Mouse (Mus musculus): ENCODE results near the gene Limch1.
A peak's percentile ranks its signal among the peaks of the same experiment; 100 is the strongest.

Limch1 gene

DNA sequence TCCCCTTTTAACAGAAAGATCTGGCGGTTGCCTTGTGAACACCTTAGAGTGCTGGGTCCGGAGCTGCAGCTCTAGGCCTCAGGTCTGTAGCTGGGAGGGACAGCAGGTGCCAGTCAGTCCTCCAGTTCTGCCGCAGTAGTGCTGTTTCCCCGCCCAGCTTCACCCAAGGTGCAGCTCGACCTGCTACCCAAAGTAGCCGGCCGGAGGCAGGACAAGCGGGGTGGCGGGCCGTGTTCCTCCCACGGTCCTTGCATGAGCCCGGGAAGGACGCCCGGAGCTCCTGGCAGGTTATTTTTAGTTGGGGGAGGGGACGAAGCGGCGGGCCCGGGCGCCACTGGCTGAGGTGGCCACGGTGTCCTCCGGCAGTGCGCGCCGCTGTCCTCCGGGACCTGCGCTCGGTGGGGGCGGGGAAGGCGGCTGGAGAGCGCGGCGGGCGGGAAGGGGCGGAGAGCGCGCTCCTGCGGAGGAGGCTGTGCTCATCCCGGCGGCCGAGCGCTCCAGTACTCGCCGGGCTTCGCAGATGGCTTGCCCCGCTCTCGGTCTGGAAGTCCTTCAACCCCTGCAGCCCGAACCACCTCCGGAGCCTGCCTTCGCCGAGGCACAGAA, at the start of gene Limch1:
Limch1 (plus strand) TSS at position 438 of the 606 bp plus-strand sequence.
- peak; percentile 69 to 77 for DNase-seq

DNA sequence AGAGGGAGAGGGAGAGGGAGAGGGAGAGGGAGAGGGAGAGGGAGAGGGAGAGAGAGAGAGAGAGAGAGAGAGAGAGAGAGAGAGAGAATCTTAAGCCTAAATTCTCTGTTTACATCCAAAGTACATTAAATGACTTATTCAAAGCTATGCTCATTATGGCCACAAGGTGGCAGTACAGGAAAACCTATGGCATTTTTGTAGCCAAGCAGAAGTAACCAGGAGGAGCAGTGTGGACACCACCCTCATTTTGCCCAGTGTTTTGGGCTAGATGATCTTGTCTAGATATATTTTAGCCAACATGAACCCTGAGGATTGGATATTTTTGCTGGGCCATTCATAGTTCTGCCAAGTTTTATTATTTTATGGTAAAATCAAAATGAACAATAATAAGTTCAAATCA, 48.5 kb upstream of the Limch1 start:
- DNase-seq: peak; percentile 82 to 85

DNA sequence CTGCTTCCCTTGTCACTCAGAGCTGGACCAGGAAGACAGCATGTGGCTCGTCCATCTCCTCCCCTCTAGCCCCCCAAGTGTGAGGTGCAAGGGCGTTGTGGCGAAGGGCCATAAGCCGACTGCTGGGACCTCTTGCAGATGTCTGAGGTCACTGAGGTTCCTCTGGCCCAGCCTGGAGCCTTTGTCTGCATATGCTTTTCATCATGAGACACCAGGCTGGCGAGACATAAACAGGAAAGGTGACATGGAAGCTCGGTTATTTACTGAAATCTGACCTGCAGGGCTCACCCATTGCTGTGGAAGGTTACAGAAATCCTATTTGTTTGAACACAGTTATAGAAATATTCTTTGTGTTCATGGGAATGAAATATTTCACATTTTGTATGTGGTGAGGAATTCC, 45.7 kb upstream of the Limch1 start:
- DNase-seq: no peak

DNA sequence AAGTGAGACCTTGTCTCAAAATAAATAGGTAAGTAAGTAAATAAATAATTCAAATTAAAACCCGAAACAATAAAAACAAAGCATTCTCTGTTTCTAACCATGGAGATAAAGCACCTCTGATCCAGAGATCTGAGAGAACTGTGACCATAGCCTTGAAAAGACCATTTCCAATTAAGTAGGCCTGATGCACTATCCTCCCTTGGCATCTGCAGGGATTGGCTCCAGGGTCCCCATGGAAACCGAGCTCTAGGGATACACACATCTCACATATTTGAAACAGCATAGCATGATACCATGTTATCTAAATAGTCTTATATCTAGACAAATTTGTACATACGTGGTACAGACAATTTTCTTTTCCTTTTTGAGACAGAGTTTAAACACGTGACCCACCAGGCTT, 43.7 kb upstream of the Limch1 start:
- no peak for DNase-seq

DNA sequence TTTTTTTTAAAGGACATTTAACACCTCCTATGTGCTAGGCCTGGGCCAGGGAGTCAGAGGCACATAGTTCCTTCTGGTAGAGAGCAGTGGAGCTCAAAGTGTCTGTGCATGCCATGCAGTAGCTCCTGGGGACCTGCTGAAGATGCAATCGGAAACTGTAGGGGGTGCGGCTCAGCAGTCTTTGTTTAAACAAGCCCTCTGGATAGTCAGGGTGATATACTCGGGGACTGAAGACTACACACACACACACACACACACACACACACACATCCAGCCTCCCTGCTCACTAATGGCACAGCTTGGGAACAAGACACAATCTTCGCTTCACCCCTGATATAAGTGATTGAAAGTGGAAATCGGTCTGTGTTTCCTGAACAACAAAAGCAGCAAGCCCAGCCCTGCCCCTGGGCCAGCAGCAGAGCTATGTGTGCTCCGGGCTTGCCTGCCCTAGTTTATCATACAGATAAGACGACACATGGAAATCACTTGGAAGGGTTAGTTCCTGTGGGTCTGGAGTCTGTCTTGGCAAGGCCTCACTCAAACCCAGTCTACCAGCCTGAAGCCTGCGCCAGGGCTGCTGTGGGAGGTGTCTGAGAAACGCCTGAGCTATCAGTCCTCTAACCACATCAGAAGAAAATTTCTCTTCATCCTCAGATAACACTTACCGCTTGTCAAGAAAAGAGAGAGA, 42.2 kb upstream of the Limch1 start:
- DNase-seq: no peak

DNA sequence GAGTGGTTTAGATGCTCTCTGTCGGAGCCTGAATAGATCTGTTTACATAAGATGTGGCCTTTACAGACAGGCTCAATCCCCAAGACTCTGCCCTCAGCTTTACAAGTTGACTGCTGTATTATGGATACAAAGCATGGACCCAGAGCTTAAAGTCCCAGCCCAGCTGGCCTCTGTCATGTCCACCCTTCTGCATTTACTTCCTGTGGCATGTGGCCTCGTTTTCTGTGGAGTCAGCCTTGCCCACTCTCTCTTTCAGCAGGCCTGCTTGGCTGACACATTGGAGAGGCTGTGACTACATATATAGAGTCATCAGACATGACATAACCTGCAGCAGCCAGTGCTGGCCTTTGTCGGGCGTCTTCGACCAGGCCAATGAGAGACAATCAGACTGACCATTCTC, 37.8 kb upstream of the Limch1 start:
- no peak for DNase-seq

DNA sequence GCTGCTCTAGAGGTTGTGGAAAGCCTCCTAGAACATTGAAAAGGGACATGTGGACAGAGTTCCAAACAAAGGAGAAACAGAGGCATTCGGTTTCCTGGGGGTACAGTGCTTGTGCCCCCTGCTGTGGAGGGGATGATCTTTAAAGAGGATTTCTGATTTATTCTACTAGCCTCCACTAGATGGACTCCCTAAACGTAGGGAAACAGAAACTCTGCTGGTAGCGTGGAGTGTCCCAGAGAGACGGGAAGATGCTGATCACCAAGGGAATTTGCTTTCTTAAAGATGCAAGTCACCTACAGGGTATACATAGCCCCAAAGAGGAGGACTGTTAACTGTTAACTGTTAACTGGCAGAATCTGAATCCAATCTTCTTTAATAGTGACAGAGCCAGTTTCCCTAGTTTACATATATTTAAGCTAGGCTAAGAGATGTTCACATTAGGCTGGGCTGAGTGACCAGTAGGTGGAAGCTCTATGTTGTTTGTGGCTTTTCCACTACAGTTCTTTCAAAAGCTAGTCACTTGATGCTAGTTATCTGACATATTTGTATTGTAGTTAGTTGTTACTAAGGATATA, 35.1 kb upstream of the Limch1 start:
- DNase-seq: peak; percentile 24 to 31

DNA sequence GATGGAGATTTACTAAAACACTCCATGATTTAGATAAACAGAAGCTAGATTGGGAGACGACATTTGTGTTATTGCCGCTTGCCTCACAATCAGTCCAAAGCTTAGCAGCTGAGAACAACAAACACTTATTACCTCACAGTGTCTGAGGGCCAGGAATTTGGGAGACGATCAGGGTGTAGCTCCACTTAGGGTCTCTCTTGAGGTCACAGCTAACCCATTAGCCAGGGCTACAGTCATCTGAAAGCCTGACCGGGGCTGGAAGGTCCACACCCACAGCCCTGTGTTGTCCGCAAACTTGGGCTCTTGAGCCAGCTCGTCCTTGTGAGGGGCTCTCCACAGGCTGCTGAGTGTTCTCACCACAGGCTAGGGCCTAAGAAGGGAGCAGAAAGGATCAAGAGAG, 32.8 kb upstream of the Limch1 start:
- DNase-seq: no peak

DNA sequence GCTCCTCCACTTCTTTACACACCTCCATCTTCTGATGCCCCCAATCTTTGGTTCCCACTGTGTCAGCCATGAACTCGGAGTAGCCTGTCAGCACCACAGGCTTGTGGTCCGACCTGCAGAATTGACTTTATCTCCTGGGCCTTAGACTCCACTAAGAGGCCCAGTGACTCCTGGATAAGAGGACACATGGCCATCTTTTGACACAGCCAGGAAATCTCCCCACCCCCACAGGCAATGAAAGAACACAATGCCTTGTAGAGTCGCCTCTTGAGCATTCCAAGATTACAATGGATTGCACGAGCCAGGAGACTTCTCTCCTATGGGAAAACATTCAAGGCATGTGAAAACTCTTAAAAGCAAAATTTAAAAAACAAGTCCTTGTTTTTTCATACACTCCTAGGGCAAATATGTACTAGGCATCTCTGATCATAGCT, 30.1 kb upstream of the Limch1 start:
- DNase-seq: no peak

DNA sequence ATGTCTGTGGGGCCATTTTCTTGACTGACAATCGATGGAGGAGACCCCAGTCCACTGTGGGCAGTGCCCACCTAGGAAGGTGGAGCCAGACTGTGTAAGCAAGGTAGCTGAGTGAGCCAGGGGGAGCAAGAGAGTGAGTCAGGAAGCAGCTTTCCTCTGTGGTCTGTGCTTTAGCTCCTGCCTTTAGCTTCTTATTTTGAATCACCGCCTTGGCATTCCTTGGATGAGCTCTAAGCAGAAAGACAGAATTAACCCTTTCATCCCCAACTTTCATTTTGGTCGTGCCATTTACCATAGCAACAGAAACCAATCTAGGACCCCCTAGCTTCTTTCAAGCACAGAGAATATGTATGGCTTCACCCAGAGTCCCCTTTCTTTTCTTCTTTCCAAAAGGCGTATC, 27.7 kb upstream of the Limch1 start:
- DNase-seq: no peak

DNA sequence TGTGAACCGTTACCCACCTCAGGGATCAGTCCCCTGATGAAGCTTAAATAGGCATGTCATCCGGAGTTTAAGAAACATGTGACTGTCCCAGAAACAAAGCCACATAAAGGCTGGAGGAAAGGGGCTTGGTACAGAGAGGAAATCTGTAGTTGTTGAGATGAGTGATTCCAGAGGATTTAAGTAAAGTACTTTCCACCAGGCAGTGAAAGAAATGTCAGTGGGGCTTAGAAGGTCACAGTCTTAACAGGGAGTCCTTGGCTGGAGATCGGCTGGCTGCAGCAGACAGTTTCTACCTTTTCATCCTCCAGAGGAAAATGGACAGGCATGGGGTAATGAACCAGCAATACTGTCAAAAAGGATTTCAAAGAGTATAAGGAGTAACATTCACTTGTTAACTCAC, 27.2 kb upstream of the Limch1 start:
- no peak for DNase-seq

DNA sequence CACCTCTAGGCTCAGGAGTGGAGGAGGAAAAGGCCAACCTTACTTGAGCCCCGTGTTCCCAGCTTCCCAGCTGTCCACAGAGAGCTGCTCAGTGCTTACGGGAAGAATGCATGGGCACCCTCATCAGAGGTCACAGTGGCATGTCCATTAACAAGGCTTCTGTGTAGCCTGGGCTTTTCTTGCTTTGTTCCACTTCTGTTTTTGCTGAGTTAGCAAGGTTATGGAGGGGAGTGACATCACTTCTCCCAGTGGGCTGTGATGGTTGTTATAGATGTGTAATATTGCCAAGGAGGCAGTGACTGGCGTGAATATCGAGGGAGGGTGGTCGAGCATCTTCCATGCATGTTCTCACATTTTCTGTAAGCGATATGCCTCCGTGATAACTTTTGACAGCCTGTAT, 26.7 kb upstream of the Limch1 start:
- DNase-seq: no peak

DNA sequence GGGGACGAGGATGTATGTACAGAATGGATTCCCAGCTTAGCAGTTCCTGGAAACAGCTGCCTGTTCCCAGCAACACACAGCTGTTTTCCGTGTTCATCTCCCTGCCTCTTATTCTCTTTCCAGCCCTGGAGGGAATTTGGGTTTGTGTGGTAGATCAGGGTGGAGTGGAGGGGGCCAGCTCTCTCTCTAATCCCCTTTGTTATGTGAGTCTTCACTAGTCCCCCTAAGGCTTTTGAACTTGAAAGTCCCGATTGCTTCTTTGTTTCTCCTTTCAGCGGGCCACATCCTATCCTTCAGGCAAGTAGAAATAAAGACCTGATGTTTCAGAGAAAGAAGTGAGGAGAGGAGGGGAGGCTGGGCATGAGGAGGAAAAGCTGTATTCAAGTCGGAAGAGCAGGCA, 24.7 kb upstream of the Limch1 start:
- DNase-seq: no peak

DNA sequence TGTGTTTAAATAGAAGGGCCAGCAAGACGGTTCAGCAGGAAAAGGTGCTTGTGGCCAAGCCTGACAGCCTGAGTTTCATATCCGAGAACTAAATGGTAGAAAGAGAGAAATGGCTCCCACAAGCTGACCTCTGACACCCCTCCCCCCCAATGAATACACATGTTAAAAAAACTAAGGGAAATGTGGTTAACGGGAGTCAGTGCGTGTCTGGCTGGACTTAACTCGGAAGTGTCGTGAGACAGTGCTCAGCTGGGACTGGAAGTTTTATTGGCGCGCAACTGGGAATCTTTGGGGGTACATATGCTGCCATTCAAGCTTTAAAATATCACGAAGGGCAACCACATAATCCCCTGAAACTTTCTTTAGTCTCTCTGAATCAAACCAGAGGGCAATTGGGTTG, 23.0 kb upstream of the Limch1 start:
- DNase-seq: no peak

DNA sequence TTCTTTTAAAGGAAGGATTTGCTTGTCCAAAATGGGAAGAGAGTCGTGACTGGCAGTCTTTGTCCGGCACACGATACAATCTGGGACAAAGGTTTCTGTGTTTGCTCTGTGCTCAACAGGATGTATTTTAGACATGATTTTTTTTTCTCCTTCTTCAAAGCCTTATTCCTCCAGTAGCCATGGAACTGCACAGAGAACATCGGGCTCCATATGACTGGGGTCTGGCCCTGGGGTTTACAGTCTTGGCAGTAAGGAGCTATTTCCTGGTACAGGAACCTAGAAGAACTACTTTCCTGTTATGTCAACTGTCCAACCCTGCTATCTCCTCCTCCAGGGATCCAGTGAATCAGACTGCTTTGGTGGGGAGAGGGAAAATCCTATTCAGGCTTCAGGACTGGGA, 22.6 kb upstream of the Limch1 start:
- no peak for DNase-seq

DNA sequence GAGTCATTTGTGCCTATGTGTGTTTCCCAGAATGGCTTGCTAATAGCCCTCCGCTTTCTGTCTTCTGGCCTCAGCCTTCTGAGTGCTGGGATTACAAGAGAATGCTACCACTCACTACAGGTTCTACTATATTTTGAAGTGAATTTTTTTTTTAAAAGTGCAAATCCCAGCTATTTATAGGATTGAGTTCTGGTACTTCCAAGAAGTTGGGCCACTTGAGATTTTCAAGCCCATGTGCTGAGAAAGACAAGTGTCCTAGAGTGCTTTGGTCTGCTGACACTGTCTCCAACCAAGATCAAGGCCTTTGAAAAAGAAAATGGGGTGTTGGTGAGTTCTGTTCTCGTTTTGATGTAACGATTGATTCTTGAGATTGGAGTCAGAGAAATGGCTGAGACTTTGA, 22.0 kb upstream of the Limch1 start:
- no peak for DNase-seq

DNA sequence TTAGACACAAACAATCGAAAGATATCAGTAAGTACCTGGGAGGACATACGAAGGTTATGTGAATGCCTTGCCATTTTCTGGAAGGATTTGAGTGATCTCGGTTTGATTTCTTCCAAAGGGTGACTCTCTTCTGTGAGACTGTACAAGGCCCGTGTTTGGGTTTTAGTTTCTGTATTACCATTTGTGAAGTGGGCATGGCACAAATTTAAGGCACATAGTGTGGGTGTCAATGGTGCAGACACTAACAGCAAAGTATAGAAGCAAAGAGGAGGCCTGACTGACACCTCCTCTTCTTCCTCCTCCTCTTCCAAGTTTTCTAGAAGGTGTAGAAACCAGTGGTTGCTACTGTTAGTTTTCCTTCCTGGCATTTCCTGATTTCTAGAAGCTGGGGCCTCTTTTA, 16.3 kb upstream of the Limch1 start:
- no peak for DNase-seq

DNA sequence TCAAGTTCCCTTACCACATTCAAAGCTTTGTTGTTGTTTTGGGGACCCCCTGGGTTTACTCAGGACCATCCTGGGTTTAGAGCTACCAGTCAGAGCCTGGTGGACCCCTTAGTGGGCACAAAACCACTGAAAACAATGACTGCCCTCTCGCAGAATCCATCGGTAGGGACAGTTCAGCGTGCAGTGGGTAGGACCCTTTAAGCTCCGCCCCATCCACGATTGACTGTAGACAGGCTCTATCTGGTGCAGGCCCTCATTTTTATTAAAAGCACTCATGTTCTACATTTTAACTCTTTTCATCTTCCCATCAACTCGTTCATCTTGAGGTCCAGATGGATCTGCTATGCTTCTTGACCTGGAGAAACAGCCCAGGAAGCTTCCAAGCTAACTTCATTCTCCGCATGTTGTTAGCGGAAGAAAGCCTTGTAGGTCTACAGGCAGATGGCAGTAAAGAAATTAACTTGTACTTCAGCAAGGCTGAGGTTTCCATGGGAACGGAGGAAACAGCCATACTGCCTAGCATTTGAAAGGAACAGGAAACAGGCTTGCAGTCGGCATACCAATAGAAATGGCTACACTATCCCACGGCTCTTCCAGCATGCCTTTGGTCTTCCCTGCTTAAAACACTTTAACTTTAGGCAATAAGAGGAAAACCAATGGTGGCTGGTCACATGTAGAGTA, 14.9 kb upstream of the Limch1 start:
- peak; percentile 56 to 64 for DNase-seq

DNA sequence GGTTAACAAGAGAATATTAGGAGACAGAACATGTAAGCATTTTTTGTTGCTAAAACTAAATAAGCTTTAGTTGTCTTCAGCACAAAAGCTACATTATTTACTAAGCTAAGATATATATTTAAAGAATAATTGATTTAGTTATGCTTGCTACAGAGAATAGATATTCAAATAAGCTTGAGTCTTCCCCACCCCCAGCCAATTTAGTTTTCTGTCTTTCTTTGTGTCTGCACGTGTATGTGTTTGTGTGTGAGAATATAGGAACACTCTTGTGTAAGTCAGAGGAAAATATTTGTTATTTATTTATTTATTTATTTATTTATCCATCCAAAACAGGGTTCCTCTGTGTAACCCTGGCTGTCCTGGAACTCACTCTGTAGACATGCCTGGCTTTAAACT, 14.3 kb upstream of the Limch1 start:
- no peak for DNase-seq

DNA sequence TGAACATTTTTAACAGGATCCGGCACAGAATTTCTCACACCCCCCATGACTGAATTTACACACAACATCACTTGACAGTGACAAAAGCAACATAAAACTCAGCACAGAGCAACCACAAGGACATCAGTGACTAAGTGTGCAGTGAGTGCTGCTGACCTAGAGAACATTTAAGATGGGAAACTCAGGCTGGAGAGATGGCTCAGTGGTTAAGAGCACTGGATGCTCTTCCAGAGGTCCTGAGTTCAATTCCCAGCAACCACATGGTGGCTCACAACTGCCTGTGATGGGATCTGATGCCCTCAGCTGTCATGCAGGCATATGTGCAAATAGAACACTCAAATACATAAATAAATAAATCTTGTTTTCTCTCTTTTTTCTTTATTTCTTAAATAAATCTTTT, 12.1 kb upstream of the Limch1 start:
- DNase-seq: no peak

DNA sequence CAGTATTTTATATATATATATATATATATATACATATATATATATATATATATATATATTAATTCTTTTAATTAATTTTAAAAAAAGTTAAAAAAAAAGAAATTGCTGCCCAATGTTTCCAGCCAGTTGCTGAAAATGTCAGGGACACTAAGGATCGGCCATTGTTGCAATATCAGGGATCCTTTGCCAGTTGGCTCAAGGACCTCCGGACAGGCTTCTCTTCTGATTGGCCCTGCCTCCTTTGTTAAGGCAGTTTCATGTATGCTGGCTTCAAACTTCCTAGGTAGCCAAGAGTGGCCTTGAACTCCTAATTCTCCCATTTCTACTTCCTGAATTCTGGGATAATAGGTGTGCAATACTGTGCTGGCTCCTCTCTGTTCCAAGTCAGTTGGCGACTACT, 6.3 kb upstream of the Limch1 start:
- DNase-seq: no peak

DNA sequence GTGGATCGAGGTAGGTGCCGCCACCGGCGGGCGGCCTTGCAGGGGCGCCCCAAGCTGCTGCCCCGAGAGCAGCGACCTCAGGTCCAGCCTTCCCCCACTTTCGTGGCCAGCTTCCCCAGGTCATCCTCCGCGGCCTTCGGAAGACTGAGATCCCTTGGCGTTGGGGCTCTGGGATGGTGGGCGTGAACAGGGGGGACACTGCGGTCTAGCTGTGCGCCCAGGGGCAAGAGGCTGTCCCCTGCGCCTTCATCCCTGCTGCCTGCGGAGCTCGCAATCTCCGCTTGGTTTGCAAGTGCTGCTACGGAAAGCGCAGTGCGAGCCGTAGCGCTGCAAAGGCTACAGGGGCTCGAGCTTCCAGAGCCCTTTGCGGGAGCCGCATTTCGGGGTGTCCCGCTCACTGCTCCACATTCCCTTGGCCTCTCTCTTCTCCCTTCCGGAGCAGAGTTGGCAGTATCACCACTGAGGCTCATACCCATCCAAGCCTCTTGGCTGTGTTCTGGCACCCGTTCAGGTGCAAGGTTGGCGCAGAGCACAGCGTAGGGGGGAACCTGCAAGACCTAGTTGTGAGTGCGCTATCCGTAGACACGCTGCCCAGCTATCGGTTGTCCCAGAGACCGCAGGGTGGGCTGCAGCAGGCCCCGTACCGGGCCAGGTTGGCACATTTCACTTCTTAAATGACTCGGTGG, 512 bp downstream of the Limch1 start:
- DNase-seq: peak; percentile 83 to 85

DNA sequence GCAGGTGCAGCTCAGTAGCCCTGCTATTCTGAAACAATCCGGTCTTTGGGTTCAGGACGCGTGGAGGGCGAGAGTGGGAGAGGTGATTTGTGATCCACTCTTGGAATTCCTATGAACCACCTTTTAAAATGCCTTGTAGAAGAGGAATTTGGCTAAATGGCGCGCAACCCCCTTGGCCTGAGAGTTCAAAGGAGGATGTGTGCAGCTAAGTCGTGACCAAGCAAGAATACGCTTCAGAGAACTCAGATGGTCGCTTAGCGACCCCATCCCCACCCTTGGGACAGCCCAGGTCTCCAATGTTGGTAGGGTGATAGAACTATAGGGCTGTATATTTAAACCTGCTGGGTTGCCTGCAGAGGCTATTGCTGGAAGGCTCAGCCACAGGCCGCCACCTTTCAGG, 1.1 kb downstream of the Limch1 start:
- no peak for DNase-seq

Measured in cerebellum, postnatal 14 days (tissue).